Mouse (Mus musculus): ENCODE results near the gene Hpse2. TPM values are rescaled to one million over a fixed set of nuclear protein-coding genes. Genes with fewer than 3 reads are reported as not detected.

Hpse2 gene
- polyA plus RNA-seq, 1 experiment from 2014 or later: 0.69 TPM

GRCm38 (mm10) chr19:42902410-42903021 lies 485.6 kb downstream of the Hpse2 start:
- ATAC-seq (ENCODE audit: low FRiP score, low TSS enrichment): no peak
- no peaks in the 10 kb centered on the region for H3K36me3 ChIP-seq (ENCODE audit: insufficient read depth, low read length)
- no peak overlapping the region for H3K4me2 ChIP-seq (replicated peaks; ENCODE audit: low read depth, low read length)
- H3K27me3 ChIP-seq (ENCODE audit: insufficient read depth, low read length): no peaks in the 10 kb centered on the region
- H3K9ac ChIP-seq (replicated peaks; ENCODE audit: low read length): no peak overlapping the region
- WGBS: 73% methylated on average over 6 of the region's 6 CpGs
- no peaks in the 10 kb centered on the region for H3K9me3 ChIP-seq (ENCODE audit: low read length)
- no peak overlapping the region for H3K4me3 ChIP-seq (ENCODE audit: low read length)
- no peak overlapping the region for H3K27ac ChIP-seq (ENCODE audit: low read length)
- H3K4me1 ChIP-seq (ENCODE audit: insufficient read depth, low read length): peaks cover 3% of the 10 kb centered on the region; the same call in 1 of the 2 replicates

GRCm38 (mm10) chr19:42891599-42891998 lies 496.6 kb downstream of the Hpse2 start:
- 49% methylated on average over 5 of the region's 5 CpGs for WGBS
- Histone ChIP-seq H3K27me3 (ENCODE audit: insufficient read depth, low read length) (no peaks in the 10 kb centered on the region), H3K9ac (replicated peaks; ENCODE audit: low read length) (no peak overlapping the region), H3K9me3 (ENCODE audit: low read length) (no peaks in the 10 kb centered on the region), H3K4me3 (ENCODE audit: low read length) (no peak overlapping the region), H3K36me3 (ENCODE audit: insufficient read depth, low read length) (no peaks in the 10 kb centered on the region), H3K4me2 (replicated peaks; ENCODE audit: low read depth, low read length) (no peak overlapping the region), H3K27ac (ENCODE audit: low read length) (no peak overlapping the region), H3K4me1 (ENCODE audit: insufficient read depth, low read length) (0 out of 2 replicates have a peak, but pooled peaks cover 6% of the 10 kb centered on the region)
- no peak for ATAC-seq (ENCODE audit: low FRiP score, low TSS enrichment)

GRCm38 (mm10) chr19:42877653-42878052 lies 510.5 kb downstream of the Hpse2 start:
- no peak overlapping the region for H3K9ac ChIP-seq (replicated peaks; ENCODE audit: low read length)
- H3K4me1 ChIP-seq (ENCODE audit: insufficient read depth, low read length): no peaks in the 10 kb centered on the region
- WGBS: 35% methylated on average over 4 of the region's 4 CpGs
- no peak overlapping the region for H3K27ac ChIP-seq (ENCODE audit: low read length)
- H3K27me3 ChIP-seq (ENCODE audit: insufficient read depth, low read length): no peaks in the 10 kb centered on the region
- 0 out of 2 replicates have a peak, but pooled peaks have one; percentile 46 for ATAC-seq (ENCODE audit: low FRiP score, low TSS enrichment)
- H3K4me3 ChIP-seq (ENCODE audit: low read length): no peak overlapping the region
- H3K36me3 ChIP-seq (ENCODE audit: insufficient read depth, low read length): no peaks in the 10 kb centered on the region
- no peaks in the 10 kb centered on the region for H3K9me3 ChIP-seq (ENCODE audit: low read length)
- no peak overlapping the region for H3K4me2 ChIP-seq (replicated peaks; ENCODE audit: low read depth, low read length)

- H3K27ac ChIP-seq (ENCODE audit: low read length): no peak overlapping the region
- 87% methylated on average over 4 of the region's 4 CpGs for WGBS
- H3K9me3 ChIP-seq (ENCODE audit: low read length): no peaks in the 10 kb centered on the region
- H3K4me3 ChIP-seq (ENCODE audit: low read length): no peak overlapping the region
- H3K9ac ChIP-seq (replicated peaks; ENCODE audit: low read length): no peak overlapping the region
- ATAC-seq (ENCODE audit: low FRiP score, low TSS enrichment): no peak
- no peaks in the 10 kb centered on the region for H3K27me3 ChIP-seq (ENCODE audit: insufficient read depth, low read length)
- no peaks in the 10 kb centered on the region for H3K4me1 ChIP-seq (ENCODE audit: insufficient read depth, low read length)
- no peak overlapping the region for H3K4me2 ChIP-seq (replicated peaks; ENCODE audit: low read depth, low read length)
- no peaks in the 10 kb centered on the region for H3K36me3 ChIP-seq (ENCODE audit: insufficient read depth, low read length)
These were observed 511.6 kb downstream of the Hpse2 start for GRCm38 (mm10) chr19:42876563-42876962.

GRCm38 (mm10) chr19:42869663-42870530 lies 518.3 kb downstream of the Hpse2 start:
- WGBS: 77% methylated on average over 8 of the region's 8 CpGs
- no peak overlapping the region for H3K27ac ChIP-seq (ENCODE audit: low read length)
- H3K27me3 ChIP-seq (ENCODE audit: insufficient read depth, low read length): no peaks in the 10 kb centered on the region; the same call in 1 of the 2 replicates

GRCm38 (mm10) chr19:42868958-42869662 lies 519.0 kb downstream of the Hpse2 start:
- 40% methylated on average over 3 of the region's 3 CpGs for WGBS

More at GRCm38 (mm10) chr19:42869663-42870530, 518.3 kb downstream of the Hpse2 start:
- H3K4me2 ChIP-seq (replicated peaks; ENCODE audit: low read depth, low read length): no peak overlapping the region
- no peak for ATAC-seq (ENCODE audit: low FRiP score, low TSS enrichment)
- no peaks in the 10 kb centered on the region for H3K36me3 ChIP-seq (ENCODE audit: insufficient read depth, low read length)
- no peak overlapping the region for H3K9ac ChIP-seq (replicated peaks; ENCODE audit: low read length)
- peaks cover 6% of the 10 kb centered on the region; the same call in 1 of the 2 replicates for H3K4me1 ChIP-seq (ENCODE audit: insufficient read depth, low read length)
- H3K9me3 ChIP-seq (ENCODE audit: low read length): no peaks in the 10 kb centered on the region
- no peak overlapping the region for H3K4me3 ChIP-seq (ENCODE audit: low read length)

GRCm38 (mm10) chr19:42863013-42863412 lies 525.1 kb downstream of the Hpse2 start:
- ATAC-seq (ENCODE audit: low FRiP score, low TSS enrichment): no peak
- Histone ChIP-seq H3K27me3 (ENCODE audit: insufficient read depth, low read length) (no peaks in the 10 kb centered on the region; the same call in 1 of the 2 replicates), H3K9me3 (ENCODE audit: low read length) (no peaks in the 10 kb centered on the region), H3K4me3 (ENCODE audit: low read length) (no peak overlapping the region), H3K27ac (ENCODE audit: low read length) (no peak overlapping the region), H3K4me2 (replicated peaks; ENCODE audit: low read depth, low read length) (no peak overlapping the region), H3K36me3 (ENCODE audit: insufficient read depth, low read length) (no peaks in the 10 kb centered on the region), H3K4me1 (ENCODE audit: insufficient read depth, low read length) (peaks cover 6% of the 10 kb centered on the region; the same call in 1 of the 2 replicates), H3K9ac (replicated peaks; ENCODE audit: low read length) (no peak overlapping the region)
- WGBS: 20% methylated on average over 3 of the region's 3 CpGs

More at GRCm38 (mm10) chr19:42868958-42869662, 519.0 kb downstream of the Hpse2 start:
- H3K27me3 ChIP-seq (ENCODE audit: insufficient read depth, low read length): no peaks in the 10 kb centered on the region; the same call in 1 of the 2 replicates
- ATAC-seq (ENCODE audit: low FRiP score, low TSS enrichment): no peak
- no peak overlapping the region for H3K4me2 ChIP-seq (replicated peaks; ENCODE audit: low read depth, low read length)
- H3K4me1 ChIP-seq (ENCODE audit: insufficient read depth, low read length): peaks cover 6% of the 10 kb centered on the region; the same call in 1 of the 2 replicates
- H3K36me3 ChIP-seq (ENCODE audit: insufficient read depth, low read length): no peaks in the 10 kb centered on the region
- no peak overlapping the region for H3K9ac ChIP-seq (replicated peaks; ENCODE audit: low read length)
- no peak overlapping the region for H3K4me3 ChIP-seq (ENCODE audit: low read length)
- no peaks in the 10 kb centered on the region for H3K9me3 ChIP-seq (ENCODE audit: low read length)
- H3K27ac ChIP-seq (ENCODE audit: low read length): no peak overlapping the region

GRCm38 (mm10) chr19:42857096-42857495 lies 531.1 kb downstream of the Hpse2 start:
- no peak for ATAC-seq (ENCODE audit: low FRiP score, low TSS enrichment)
- Histone ChIP-seq H3K36me3 (ENCODE audit: insufficient read depth, low read length) (no peaks in the 10 kb centered on the region), H3K4me3 (ENCODE audit: low read length) (no peak overlapping the region), H3K9ac (replicated peaks; ENCODE audit: low read length) (no peak overlapping the region), H3K4me1 (ENCODE audit: insufficient read depth, low read length) (no peaks in the 10 kb centered on the region), H3K9me3 (ENCODE audit: low read length) (peaks cover 4% of the 10 kb centered on the region; the same call in 1 of the 2 replicates), H3K27ac (ENCODE audit: low read length) (no peak overlapping the region), H3K4me2 (replicated peaks; ENCODE audit: low read depth, low read length) (no peak overlapping the region), H3K27me3 (ENCODE audit: insufficient read depth, low read length) (no peaks in the 10 kb centered on the region)
- WGBS: 88% methylated on average over 5 of the region's 5 CpGs

GRCm38 (mm10) chr19:42855649-42856048 lies 532.5 kb downstream of the Hpse2 start:
- 78% methylated on average over 4 of the region's 4 CpGs for WGBS

More at GRCm38 (mm10) chr19:42855649-42856048, 532.5 kb downstream of the Hpse2 start:
- no peaks in the 10 kb centered on the region for H3K27me3 ChIP-seq (ENCODE audit: insufficient read depth, low read length)
- no peaks in the 10 kb centered on the region for H3K4me1 ChIP-seq (ENCODE audit: insufficient read depth, low read length)
- no peak overlapping the region for H3K27ac ChIP-seq (ENCODE audit: low read length)
- no peaks in the 10 kb centered on the region for H3K36me3 ChIP-seq (ENCODE audit: insufficient read depth, low read length)
- H3K9ac ChIP-seq (replicated peaks; ENCODE audit: low read length): no peak overlapping the region
- H3K4me2 ChIP-seq (replicated peaks; ENCODE audit: low read depth, low read length): no peak overlapping the region
- H3K9me3 ChIP-seq (ENCODE audit: low read length): peaks cover 4% of the 10 kb centered on the region; the same call in 1 of the 2 replicates
- no peak overlapping the region for H3K4me3 ChIP-seq (ENCODE audit: low read length)
- no peak for ATAC-seq (ENCODE audit: low FRiP score, low TSS enrichment)

Data from kidney, embryonic 16.5 days (tissue).